Comparison of ENCODE assay signal across 15 mouse cellular contexts in genomic region chr6:147023133-147023395, GRCm38 (mm10). TPM values are rescaled to one million over a fixed set of nuclear protein-coding genes. Genes with fewer than 3 reads are reported as not detected.
DNase-seq lines count a peak whose midpoint lies in the region; TF ChIP-seq lines count a peak whose summit lies in the region.
"Had no signal": no experiment of that assay in that cellular context is flagged by ENCODE, and none has a peak within 500 bp of the region (broad histone marks: within the 10 kb centered on the region; RNA-seq: fewer than 3 reads in every experiment).

No protein-coding gene starts in this region.

- peak; percentile 90 for DNase-seq in heart, adult 11 months
- no peak for DNase-seq in heart, embryonic 10.5 days (ENCODE audit: low spot score)
- peak; percentile 21 to 39 for DNase-seq in heart, adult 9 months (ENCODE audit: low spot score in 2 of 2)
- no peak for DNase-seq in heart, postnatal 14 days
- DNase-seq in testis, postnatal 10 days (ENCODE audit: low spot score), result no peak
- no peak for DNase-seq in retina, embryonic 14.5 days (ENCODE audit: low spot score)
- DNase-seq: adrenal gland, postnatal 25 days; cerebellum, adult 2 months; forebrain, postnatal 0 days; kidney, adult 11 months had no signal

- TF ChIP-seq POLR2A in testis, adult 2 months (IDR thresholded peaks at IDR 0.05; ENCODE audit: control insufficient read depth, low read depth, low read length), result no peak

- no peaks in the 10 kb centered on the region for H3K4me1 ChIP-seq in heart, embryonic 10.5 days
- H3K4me1 ChIP-seq in testis, adult 2 months (ENCODE audit: control insufficient read depth, insufficient read depth, low read length), result no peaks in the 10 kb centered on the region; the same call in 1 of the 2 replicates
- H3K4me1 ChIP-seq: embryonic facial prominence, embryonic 10.5 days; forebrain, embryonic 13.5 days; hindbrain, embryonic 15.5 days had no signal

- no peaks in the 10 kb centered on the region for H3K27me3 ChIP-seq in heart, embryonic 10.5 days (ENCODE audit: insufficient read depth, poor library complexity, severe bottlenecking)
- H3K27me3 ChIP-seq in testis, adult 2 months (ENCODE audit: control insufficient read depth, insufficient read depth, low read length), result no peaks in the 10 kb centered on the region
- H3K27me3 ChIP-seq: forebrain, embryonic 13.5 days; heart, embryonic 15.5 days; hindbrain, embryonic 15.5 days had no signal

- intact Hi-C loops in heart, postnatal 14 days (cut with DNase I), result no loop called here

- no peak overlapping the region for H3K4me3 ChIP-seq in heart, embryonic 10.5 days
- H3K4me3 ChIP-seq in testis, adult 2 months (ENCODE audit: control insufficient read depth, low read depth, low read length), result no peak overlapping the region
- H3K4me3 ChIP-seq: embryonic facial prominence, embryonic 10.5 days; forebrain, embryonic 13.5 days; heart, embryonic 15.5 days; hindbrain, embryonic 15.5 days had no signal

- no peak overlapping the region for H3K27ac ChIP-seq in heart, embryonic 10.5 days
- 0 out of 2 replicates have a peak overlapping the region, but pooled peaks have one; percentile 13 for H3K27ac ChIP-seq in testis, adult 2 months (ENCODE audit: control insufficient read depth, insufficient read depth, low read depth, low read length)
- H3K27ac ChIP-seq: embryonic facial prominence, embryonic 10.5 days; forebrain, embryonic 13.5 days; heart, embryonic 15.5 days; hindbrain, embryonic 15.5 days had no signal

- WGBS in heart, embryonic 10.5 days, result 93% methylated on average over 2 of the region's 2 CpGs

- H3K36me3 ChIP-seq in heart, embryonic 10.5 days, result peaks cover 94% of the 10 kb centered on the region
- no peaks in the 10 kb centered on the region; the same call in 1 of the 2 replicates for H3K36me3 ChIP-seq in testis, adult 2 months (ENCODE audit: control insufficient read depth, insufficient read depth, low read length)
- H3K36me3 ChIP-seq: hindbrain, embryonic 15.5 days had no signal

- H3K9me3 ChIP-seq in heart, embryonic 10.5 days, result no peaks in the 10 kb centered on the region
- H3K9me3 ChIP-seq: embryonic facial prominence, embryonic 10.5 days; forebrain, embryonic 13.5 days; heart, embryonic 15.5 days; hindbrain, embryonic 15.5 days had no signal

- TF ChIP-seq CTCF in testis, adult 2 months (IDR thresholded peaks at IDR 0.05; ENCODE audit: control insufficient read depth, insufficient read depth, insufficient replicate concordance, low read depth, low read length), result no peak

RNA-seq across cellular contexts. Expression of gene Rep15, which starts 9.3 kb away (rescaled TPM):
- polyA plus RNA-seq in heart, embryonic 10.5 days (2016; fragmentation: Nextera tagmentation; extraction: Ambion mirVana), result 1.4 TPM in 2 replicates
- total RNA-seq in heart, postnatal 14 days (2021), result 1 to 10 TPM in 1 of 2 experiments, under 1 TPM in 1; 0.68 to 1.2 TPM
- polyA plus RNA-seq in testis, adult 2 months (2012; rRNA removed), result 0.10 TPM in 2 replicates

RNA-seq across cellular contexts. Expression of gene Mrps35, which starts 19.5 kb away (rescaled TPM):
- polyA plus RNA-seq in heart, embryonic 10.5 days (2016; fragmentation: Nextera tagmentation; extraction: Ambion mirVana), result 129 and 136 TPM in 2 replicates
- total RNA-seq in heart, postnatal 14 days (2021), result 100 to 1,000 TPM; 173 to 181 TPM
- 2.7 and 3.1 TPM in 2 replicates for polyA plus RNA-seq in testis, adult 2 months (2012; rRNA removed)

Comparison
In these comparisons a context has a peak if more than half of its experiments do, and no peak if none do; other contexts are left out.
1. DNase-seq: peak in heart, adult 11 months (single experiment) and heart, adult 9 months (2 of 2); none in heart, embryonic 10.5 days (single experiment), heart, postnatal 14 days (0 of 2), testis, postnatal 10 days (single experiment) and retina, embryonic 14.5 days (single experiment).
2. RNA of gene Mrps35, which starts 19.5 kb away (polyA plus RNA-seq): 129 to 136 TPM in heart, embryonic 10.5 days; 2.7 to 3.1 TPM in testis, adult 2 months; every median in the first group is over 10 times any median in the second.